Mouse (Mus musculus) neutrophil, adult 5-6 weeks (primary cell): ENCODE measurements around the gene Fcamr. TPM values are rescaled to one million over a fixed set of nuclear protein-coding genes. Genes with fewer than 3 reads are reported as not detected.

Experiments
- ATAC-seq: fragments of 151-379, 151-347 bp; 2 replicates; pipeline ENCODE4 v1.8.0; 2017; ENCODE audit warnings: mild to moderate bottlenecking, moderate TSS enrichment; ENCODE audit not compliant: insufficient number of reproducible peaks, poor library complexity, low FRiP score, severe bottlenecking; ENCODE audit errors: extremely low read depth
- total RNA-seq: library from RNA; stranded (forward); fragments of 200-1000 nt; gene quantifications from 2 replicates; pipeline ENCODE4 v1.2.3, GENCODE M21; 2017

The Fcamr gene
- total RNA-seq, 1 experiment from 2014 or later, result not detected

DNA sequence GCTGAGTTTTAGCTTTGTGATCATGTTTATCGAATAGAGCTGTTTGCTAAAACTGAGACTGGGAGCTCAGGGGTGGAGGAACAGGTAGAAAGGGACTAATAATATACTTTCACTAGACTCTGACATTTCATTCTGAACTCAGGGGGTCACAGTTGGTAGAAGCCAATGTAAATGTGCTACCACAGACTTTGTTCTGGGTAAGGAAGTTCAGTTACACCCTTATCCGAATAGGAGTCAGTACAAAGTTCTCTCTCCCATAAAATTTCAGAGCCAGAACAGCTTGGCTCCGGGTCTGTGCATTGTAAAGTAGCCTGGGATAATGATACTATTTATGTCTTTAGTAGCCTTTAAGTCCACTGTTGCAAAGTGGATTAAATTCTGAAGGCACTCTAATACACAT is 2.2 kb upstream of the Fcamr start:
- no peak for ATAC-seq

DNA sequence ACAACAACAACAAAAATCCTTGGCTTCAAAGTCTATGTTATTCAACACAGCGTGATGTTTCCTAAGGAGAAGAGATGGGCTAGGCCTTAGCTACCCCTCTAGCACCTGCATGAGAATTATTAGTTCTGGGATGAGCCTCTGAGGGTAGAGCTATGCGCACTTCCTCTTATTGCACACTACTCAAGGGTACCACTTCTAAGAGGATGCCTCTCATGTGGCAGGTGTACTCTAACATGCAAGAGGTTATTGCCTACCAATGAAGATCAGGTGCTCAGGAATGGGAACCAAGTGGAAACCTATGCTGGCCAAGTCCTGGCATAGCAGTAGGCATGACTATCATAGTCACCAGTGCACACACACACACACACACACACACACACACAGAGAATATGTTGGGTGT is 1.3 kb upstream of the Fcamr start:
- ATAC-seq, result 0 out of 2 replicates have a peak, but pooled peaks have one; percentile 29

DNA sequence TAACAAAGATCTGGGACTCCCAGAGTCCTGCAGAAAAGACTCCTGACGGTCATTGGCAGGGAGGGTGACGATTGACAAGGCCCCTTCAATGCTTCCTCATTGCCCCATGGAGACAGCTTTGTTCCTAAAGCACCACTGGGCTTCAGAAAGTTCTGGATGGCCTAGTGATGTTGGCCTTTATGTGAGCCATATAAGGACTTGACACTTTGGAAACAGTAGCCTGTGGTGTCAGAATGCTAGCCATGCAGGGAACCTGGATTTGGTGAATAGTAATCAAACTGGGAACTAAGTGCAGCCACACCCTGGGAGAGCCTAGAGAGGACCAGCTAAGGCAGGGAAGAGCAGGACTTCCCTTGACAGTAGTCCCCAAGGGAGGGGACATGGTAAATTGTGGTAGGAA is 809 bp downstream of the Fcamr start:
- no peak for ATAC-seq

DNA sequence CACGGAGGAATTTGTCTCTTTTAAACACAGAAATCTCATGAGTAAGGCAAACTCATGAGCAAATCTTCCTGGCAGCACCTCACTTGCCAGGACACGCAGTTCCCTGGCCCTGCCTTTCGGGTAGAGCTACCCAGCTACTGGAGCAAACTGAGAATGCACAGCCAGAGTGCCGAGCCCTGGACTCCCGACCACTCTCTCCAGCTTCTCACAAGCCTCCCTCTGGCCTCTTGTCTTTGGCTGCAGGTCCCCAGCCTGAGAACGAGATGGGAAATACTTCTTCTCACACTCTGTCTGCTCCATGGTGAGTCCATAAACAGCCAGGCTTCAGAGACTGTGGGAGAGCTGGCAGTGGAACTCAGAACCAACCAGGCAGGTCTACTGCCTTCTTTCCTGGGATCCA is 2.3 kb downstream of the Fcamr start:
- no peak for ATAC-seq

DNA sequence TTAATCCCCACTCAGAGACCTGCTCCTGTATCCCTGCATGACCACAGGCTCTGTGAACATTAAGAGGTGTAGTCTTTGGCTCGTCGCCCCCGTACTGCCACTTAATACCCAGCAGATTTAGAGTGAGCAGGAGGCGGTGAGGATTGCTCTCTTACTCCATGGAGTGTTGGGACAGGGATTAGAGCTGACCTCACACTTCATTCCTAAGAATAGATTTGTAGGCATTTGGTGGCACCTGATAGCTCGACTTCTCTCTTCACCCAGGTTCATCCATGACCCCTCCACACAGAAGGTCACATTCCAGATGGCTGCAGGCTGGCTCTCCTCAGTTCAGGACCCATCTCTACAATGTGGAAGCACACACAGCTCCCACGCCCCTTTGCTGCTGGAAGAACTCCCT is 3.6 kb downstream of the Fcamr start:
- ATAC-seq, result no peak

DNA sequence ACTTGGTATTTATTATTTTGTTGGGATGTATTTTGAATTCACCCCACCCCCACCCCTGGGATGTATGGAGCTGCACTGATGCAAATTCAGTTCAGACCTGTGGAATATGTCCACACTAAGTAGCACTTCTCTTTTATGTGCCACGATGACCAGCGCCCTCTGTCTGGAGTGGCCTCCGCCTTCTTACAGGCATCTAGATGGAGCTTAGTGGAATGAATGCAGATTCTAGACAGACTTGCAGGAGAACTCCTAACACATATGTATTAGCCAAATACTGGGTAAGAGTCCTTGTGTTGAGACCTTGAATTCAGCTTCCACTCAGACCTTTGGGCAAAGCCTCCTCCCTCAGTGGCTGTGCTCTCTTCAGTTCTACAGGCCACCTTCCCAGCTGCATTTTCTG is 10.2 kb downstream of the Fcamr start:
- ATAC-seq, result no peak

DNA sequence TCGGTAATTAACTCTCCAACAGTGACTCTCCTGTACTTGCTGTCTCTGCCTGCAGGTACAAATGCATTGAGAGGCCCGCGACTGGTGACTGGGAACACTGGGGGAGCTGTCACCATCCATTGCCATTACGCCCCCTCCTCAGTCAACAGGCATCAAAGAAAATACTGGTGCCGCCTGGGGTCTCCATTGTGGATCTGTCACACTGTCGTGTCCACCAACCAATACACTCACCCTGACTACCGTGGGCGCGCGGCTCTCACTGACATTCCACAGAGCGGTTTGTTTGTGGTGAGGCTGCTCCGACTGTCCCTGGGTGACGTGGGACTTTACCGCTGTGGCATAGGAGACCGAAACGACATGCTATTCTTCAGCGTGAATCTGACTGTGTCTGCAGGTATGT is 10.6 kb downstream of the Fcamr start:
- ATAC-seq, result no peak

DNA sequence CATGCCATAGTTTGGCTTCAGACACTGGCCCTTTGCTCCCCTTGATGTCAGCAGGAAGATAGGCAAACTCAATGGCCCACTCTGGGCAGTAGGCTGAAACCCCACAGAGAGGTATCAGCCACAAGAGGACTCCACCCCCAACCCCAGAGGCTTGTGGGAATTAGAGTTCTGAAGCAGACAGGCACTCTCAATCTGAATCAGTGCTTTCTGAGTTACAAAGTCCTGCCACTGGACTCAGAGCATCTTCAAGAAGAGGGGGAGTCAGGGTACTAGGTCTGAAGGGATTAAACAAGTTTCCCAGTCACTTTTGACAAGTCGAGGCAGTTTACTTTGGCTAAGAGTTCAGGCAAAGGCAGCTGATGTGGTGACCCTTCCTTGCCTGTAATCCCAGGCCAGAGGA is 19.0 kb downstream of the Fcamr start:
- ATAC-seq, result no peak

DNA sequence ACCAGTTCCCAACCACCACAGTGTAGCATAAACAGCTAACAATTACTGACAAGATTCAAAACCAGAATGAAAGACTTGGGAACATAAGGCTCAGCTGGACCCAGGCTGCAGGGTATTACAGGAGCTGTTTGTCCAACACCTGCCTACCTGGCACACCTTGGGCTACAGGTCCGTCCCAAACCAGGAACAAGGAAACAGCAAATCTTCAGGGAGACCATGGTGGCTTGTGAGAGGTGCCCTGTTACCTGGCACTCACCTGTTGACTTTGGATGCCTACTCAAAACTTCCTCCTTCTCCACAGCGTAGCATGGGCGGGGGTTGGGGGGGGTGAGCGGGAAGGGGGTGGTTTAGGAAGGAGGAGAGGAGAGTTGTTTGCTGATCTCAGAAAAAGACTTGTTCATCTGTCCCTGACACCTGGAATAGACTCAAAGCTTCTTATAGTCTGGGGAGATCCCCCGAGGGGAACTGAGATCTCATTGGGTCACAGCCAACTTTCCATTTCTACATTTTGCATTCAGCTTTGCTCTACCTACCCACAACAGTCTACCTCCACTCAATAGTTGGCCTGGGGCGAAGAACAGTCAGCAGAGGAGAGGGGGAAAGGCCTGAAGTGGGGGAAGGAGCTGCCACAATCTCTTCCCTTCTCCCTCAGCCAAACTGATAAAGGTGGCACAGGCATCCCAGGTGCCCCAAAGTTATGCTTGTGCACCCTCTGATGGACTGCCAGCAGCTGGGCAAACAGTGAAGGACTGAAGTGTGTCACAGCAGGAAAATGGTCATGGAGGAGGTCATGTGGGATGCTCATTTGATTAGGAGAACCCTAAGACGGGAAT is 19.8 kb downstream of the Fcamr start:
- peak; percentile 77 for ATAC-seq

DNA sequence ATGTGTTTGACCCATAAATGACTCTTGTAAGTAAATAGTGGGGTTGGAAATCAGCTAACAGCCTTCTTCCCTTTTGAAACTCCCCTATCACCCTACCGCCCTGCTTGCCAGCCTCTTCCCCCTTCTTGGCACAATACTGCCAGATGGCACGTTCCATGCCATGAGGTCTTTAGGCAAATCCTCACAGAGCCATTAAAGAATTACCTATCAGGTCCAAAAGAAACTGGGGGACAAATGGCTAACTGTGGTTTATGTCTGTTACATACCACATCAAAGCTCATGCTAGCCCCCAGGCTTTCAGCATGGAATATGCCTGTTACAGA is 20.4 kb downstream of the Fcamr start:
- ATAC-seq, result no peak

DNA sequence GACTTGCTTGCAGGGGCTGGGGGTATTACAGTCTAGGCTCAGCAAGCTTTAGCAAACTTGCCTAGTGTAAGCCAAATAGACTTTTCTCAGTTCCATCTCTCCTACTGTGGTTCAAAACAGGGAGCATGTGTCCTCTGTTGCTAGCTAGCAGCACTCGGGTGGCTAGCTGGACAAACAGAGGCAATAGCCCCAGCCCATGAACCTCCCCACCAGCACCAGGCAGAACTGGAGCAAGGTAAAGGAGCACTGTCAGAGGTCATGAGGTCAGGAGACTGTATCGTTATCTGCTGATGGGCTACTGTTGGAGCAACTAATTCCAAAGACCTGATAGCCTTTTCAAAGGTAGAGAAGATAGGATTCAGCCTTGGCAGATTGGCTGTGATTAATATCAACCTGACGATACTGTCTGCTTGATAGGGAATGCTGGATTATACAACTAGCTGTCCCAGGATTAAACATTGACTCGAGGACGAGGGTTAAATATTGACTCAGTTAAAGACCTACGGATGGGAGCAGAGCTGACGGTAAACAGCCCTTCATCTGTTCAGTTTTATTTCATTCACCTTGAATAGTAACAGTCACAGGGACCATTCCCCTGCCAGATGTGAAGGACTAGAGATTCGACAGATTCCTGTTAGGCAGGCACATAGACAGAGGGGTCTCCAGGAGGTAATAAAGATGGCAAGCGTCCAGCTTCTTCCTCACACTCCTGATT is 21.4 kb downstream of the Fcamr start:
- ATAC-seq, result no peak

DNA sequence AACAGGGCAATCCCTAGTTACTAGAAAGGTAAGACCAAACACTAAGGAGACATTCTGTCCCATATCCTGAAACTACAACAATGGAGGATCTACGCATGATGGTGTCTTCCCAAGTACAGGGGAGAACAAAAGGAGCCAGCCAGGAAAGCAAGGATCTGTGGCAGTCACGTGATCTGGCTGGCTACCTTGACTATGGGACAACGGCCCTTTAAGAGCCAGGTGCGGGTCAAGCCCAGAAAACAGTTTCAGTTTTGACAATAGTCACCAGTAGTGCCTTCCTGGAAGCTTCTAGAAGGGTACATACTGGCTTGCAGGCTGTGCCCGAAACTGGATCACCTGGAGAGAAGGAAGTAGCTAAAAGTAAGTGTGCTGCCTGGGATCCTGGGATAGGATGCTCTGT is 25.7 kb downstream of the Fcamr start, which contains the start of gene Pigr:
Gene Pigr (plus strand): TSS at position 237 of the 400 bp plus-strand sequence.
- no peak for ATAC-seq

DNA sequence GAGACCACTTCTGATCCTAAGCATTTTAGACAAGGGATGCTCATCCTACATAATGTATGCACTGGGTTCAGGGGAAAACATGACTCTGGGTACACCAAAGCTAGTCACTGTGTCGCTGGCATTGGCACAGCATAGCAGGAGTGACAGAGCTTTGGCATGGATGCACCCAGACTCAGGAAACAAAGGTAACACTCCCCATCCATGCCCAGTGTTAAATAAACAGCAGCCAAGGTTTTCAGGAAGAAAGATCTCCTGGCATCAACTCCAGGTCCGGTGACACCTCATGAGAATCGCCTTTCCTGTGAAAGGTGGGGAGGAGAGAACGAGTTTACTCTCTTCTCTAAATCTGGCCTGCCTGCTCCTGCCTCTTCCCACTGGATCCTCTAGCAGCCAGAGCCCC is 28.0 kb downstream of the Fcamr start:
- ATAC-seq, result no peak

DNA sequence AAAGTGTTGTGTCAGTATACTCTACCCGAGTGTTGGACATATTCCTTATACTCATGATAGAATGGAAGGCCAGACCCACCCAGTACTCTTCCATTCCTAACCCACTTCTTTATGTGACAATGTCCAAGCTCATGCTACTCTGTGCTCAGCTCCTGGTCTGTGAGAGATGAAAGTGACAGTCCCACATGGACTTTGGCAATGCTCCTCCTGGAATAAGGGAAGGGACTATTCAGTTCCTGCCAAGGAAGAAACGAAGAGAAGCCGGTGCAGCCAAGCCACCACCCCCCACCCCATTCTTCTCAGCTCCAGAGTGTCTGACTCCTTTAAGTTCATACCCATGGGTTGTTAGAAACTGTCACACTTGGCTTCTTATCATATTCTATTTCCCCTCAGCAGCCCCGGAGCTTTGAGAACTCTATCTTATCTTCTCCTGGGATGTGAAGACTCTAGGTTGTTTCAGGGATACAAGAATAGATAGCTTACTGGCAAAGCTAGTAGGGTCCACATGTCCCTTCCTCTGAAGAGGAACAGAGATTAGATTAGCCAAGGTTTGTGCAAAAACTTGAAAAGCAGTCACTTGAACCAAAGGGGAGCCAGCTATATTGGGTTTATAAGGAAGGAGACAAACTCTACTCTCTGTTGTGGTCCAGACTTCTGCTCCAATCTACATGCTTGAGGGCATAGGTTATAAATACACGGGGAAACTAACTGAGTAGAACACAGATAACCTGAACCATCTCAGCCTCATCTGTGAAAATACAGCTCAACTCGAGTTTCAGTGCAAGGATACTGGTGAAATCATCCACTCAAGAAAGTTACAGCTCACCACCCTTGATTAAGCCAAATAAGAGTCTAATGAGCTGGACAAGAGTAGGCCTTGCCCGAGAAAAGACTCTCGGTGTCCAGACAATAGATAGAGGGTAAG is 29.5 kb downstream of the Fcamr start:
- no peak for ATAC-seq

DNA sequence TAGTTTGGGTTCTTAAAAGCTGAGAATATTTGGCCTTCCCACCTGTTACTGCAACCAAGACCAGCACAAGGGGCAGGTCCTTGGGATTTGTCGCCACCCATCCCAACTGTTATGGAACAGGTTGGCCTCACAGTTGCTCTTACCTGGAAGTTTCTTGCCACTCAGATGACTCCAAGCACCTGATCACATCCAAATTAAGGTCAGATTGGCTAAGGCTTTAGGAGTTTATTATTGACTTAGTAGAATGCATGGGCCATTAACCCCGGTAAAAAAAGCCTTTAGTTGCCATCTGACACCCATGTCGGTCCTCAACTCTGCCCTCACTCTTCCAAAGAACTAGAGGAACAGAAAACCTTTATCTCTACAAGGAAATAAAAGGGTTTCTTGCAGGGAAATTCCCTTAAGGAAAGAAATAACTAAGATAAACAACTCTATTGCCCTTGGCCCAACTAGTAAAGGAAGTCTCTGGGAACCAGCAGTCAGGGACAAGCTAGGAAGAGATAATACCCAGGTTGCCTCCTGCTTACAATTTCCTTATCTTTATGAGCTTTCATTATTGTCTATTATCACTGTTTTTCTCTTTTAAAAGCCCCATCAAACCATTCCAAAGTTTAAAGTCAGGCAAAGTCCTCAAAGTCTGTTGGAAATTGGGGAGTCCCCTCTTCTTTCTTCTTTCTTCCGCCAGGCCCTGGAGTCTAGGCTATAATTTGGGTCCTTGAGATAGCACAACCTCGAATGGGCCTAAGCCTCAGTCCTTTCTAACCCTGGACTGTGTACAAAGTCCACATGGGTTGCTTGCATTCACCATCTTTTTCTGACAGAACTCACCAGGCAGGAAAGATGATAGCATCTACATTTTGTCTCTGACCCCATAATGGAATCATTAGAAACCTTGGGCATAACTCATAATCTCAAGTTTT is 31.8 kb downstream of the Fcamr start:
- no peak for ATAC-seq

DNA sequence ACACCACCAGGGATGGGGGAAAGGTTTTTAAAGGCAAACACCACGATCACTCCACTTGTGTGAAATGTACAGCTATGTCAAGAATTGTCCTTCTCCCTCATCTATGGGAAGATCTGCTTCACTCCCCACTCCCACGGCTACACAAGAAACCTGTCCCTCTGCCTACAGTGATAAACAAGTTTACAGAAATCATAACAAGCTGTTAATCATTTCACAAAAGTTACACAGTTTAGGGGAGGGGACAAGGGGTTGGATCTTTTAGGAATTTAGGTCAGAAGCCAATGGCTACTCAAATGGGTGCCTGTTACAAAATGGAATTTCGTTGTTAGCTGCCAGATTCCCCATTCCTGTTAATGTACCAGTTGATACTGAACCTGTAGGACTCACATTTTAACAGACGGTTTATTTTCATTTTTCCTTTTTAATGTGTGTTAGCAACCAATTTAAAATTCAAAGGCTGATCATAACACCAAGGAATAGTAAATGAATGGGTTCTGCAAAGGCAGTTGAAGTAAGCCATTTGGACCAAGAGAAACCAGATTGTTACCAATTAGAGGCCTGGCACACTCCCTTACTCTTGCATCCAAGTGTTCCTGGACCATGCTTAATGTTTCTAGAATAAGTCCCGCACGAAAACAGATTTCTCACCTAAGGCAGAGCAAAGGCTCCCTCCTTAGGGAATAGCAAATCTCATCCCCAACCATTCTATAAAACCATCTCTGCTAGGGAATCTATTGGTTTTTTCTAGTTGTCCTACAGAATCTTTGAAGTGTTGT is 34.6 kb downstream of the Fcamr start:
- ATAC-seq, result no peak

DNA sequence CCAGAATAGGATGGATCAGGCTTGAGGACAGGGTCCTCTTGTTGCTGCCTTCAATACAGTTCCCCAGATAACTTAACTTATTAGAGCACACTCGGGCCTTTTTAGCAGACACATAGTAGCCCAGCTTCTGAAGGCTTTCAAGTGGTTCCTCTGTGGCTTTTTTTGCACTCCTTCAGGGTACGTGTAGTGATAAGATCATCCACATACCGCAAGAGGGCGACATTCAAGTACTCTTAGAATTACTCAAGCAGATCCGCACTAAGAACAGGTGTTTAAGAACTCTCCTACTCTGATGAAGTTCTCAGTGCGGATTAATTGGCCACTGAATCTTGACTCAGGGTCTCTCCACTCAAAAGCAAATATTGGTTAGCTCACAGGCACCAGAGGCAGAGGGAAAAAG is 37.6 kb downstream of the Fcamr start:
- peak; percentile 86 for ATAC-seq
